Mouse (Mus musculus) c-Kit-positive CD71-positive TER-119-negative erythroid progenitor cells, embryonic 14.5 days (primary cell): ENCODE measurements around the gene Gm5615.

Source experiments
- DNase-seq: peaks from one replicate; pipeline ENCODE4 v3.0.0-alpha.2; 2013; ENCODE audit warnings: low read depth

Gene Gm5615

GRCm38 (mm10) chr9:36541863-36542262 is at the start of gene Gm5615:
Gene Gm5615 (minus strand): TSS chr9:36541963.
- DNase-seq = no peak

- DNase-seq = no peak
Measured at GRCm38 (mm10) chr9:36582535-36582934, 40.8 kb upstream of the Gm5615 start, which contains the start of gene Gm17689. Gene Gm17689 (minus strand): TSS chr9:36582635.

DNA sequence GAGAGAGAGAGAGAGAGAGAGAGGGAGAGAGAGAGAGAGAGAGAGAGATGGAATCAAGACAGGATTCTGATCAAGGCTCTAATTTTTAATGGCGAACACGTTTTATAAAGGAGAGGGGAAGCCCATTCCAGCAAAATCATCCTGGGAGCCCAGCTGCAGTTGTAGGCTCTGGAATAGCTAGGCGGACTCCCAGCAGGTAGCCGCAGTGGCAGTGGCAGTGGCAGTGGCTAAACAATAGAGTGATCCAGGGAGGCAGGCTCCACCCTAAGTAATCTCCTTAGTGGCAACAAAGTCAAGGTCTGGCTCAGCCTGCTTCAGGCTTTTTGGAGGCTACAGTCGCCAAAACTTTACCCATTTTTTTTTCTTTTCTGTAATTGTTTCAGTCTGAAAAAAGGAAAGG is 37.6 kb downstream of the Gm5615 start:
- no peak for DNase-seq

DNA sequence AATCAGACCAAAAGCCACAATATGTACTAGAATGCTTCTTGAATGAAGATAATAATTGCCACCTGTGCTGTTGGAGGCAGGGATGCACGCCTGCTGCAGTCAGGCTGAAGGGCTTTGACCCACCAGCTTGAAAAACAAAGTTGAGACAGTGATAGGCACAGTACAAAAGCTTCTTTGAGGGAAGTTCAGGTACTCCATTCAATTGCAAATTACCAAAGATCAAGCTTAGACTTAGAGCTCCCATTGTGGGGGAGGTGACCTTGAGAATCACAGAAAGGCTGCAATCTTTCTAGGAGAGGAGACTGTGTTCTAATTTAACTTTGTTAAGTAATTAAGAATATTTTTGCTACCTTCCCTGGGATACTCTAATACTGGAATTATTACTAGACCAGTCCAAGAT is 45.9 kb downstream of the Gm5615 start:
- no peak for DNase-seq

- no peak for DNase-seq
Measured at GRCm38 (mm10) chr9:36494501-36495220, 47.1 kb downstream of the Gm5615 start.
